Mouse (Mus musculus) lung, embryonic 16.5 days (tissue): ENCODE measurements around the gene Synpo2. TPM values are rescaled to one million over a fixed set of nuclear protein-coding genes. Genes with fewer than 3 reads are reported as not detected.

ENCODE experiments used
- ATAC-seq: fragments of 200-750 bp; cut with Nextera tagmentation; 2 replicates; pipeline ENCODE4 v1.8.0; 2017; ENCODE audit warnings: low read depth, mild to moderate bottlenecking, moderate library complexity
- H3K27ac ChIP-seq: fragments of 300-500 bp; sonication (generic); 2 replicates; pipeline ENCODE4 v1.5.1; 2014; ENCODE audit warnings: mild to moderate bottlenecking, control low read depth, low read length
- H3K27me3 ChIP-seq: fragments of 300-500 bp; sonication (generic); 2 replicates; pipeline ENCODE4 v1.6.1; 2014; ENCODE audit warnings: low read depth, low read length, mixed read lengths; ENCODE audit not compliant: control insufficient read depth, insufficient read depth
- H3K36me3 ChIP-seq: fragments of 300-500 bp; sonication (generic); 2 replicates; pipeline ENCODE4 v1.6.1; 2014; ENCODE audit warnings: low read length; ENCODE audit not compliant: control insufficient read depth, insufficient read depth
- H3K4me1 ChIP-seq: fragments of 300-500 bp; sonication (generic); replicated peaks from 2 replicates; pipeline ENCODE4 v1.6.1; 2014; ENCODE audit warnings: low read length, mixed read lengths; ENCODE audit not compliant: control insufficient read depth, insufficient read depth
- H3K4me2 ChIP-seq: fragments of 300-500 bp; sonication (generic); 2 replicates; pipeline ENCODE4 v1.6.1; 2014; ENCODE audit warnings: low read depth, low read length, control low read depth
- H3K4me3 ChIP-seq: fragments of 300-500 bp; sonication (generic); 2 replicates; pipeline ENCODE4 v1.5.1; 2014; ENCODE audit warnings: mild to moderate bottlenecking, low read length, control low read depth
- H3K9ac ChIP-seq: fragments of 300-500 bp; sonication (generic); 2 replicates; pipeline ENCODE4 v1.6.1; 2014; ENCODE audit warnings: low read length, control low read depth
- H3K9me3 ChIP-seq: fragments of 300-500 bp; sonication (generic); 2 replicates; pipeline ENCODE4 v1.6.1; 2016; ENCODE audit warnings: low read length; ENCODE audit not compliant: control insufficient read depth
- WGBS: fragments of 180-500 bp; shearing (Covaris S2); extraction: QIAGEN DNeasy Blood & Tissue Kit; methylation state at CpG from one replicate; pipeline ENCODE4 v1.1.7; 2014; 5-methylcytosine and 5-hydroxymethylcytosine counted together
- polyA plus RNA-seq: library from polyadenylated mRNA; unstranded; fragments of >200 nt; fragmentation: Nextera tagmentation; extraction: Ambion mirVana; gene quantifications from 2 replicates; pipeline ENCODE4 v1.2.1, GENCODE M21; 2015

Gene Synpo2
- polyA plus RNA-seq, 1 experiment from 2014 or later: 12.1 TPM

- Histone ChIP-seq H3K27me3 (no peaks in the 10 kb centered on the region), H3K4me2 (no peak overlapping the region), H3K9me3 (no peaks in the 10 kb centered on the region), H3K9ac (no peak overlapping the region), H3K4me3 (no peak overlapping the region), H3K27ac (no peak overlapping the region), H3K36me3 (no peaks in the 10 kb centered on the region), H3K4me1 (peaks cover 13% of the 10 kb centered on the region)
- WGBS: 89% methylated on average over 7 of the region's 7 CpGs
- ATAC-seq: no peak
Observed at GRCm38 (mm10) chr3:123066836-123067235, 169.1 kb downstream of the Synpo2 start.

GRCm38 (mm10) chr3:123065466-123065865 is 170.5 kb downstream of the Synpo2 start:
- Histone ChIP-seq H3K9ac (no peak overlapping the region), H3K27ac (no peak overlapping the region), H3K27me3 (no peaks in the 10 kb centered on the region), H3K4me2 (no peak overlapping the region), H3K4me3 (no peak overlapping the region), H3K36me3 (no peaks in the 10 kb centered on the region), H3K9me3 (no peaks in the 10 kb centered on the region), H3K4me1 (peaks cover 13% of the 10 kb centered on the region)
- 27% methylated on average over 5 of the region's 5 CpGs for WGBS
- peak; percentile 62 for ATAC-seq

- Histone ChIP-seq H3K9ac (no peak overlapping the region), H3K4me3 (no peak overlapping the region), H3K9me3 (no peaks in the 10 kb centered on the region), H3K4me1 (peaks cover 13% of the 10 kb centered on the region), H3K4me2 (no peak overlapping the region), H3K27me3 (no peaks in the 10 kb centered on the region), H3K27ac (no peak overlapping the region), H3K36me3 (no peaks in the 10 kb centered on the region)
- WGBS: 33% methylated on average over 5 of the region's 5 CpGs
- peak; percentile 47 for ATAC-seq
Observed at GRCm38 (mm10) chr3:123064186-123064585, 171.8 kb downstream of the Synpo2 start.

- Histone ChIP-seq H3K9ac (no peak overlapping the region), H3K27me3 (no peaks in the 10 kb centered on the region), H3K4me1 (peaks cover 13% of the 10 kb centered on the region), H3K4me3 (no peak overlapping the region), H3K9me3 (no peaks in the 10 kb centered on the region), H3K36me3 (no peaks in the 10 kb centered on the region), H3K4me2 (no peak overlapping the region), H3K27ac (no peak overlapping the region)
- ATAC-seq: no peak
- 71% methylated on average over 2 of the region's 2 CpGs for WGBS
Observed at GRCm38 (mm10) chr3:123061931-123062330, 174.0 kb downstream of the Synpo2 start.

GRCm38 (mm10) chr3:123058832-123059231 is 177.1 kb downstream of the Synpo2 start:
- Histone ChIP-seq H3K27ac (no peak overlapping the region), H3K36me3 (no peaks in the 10 kb centered on the region), H3K4me2 (no peak overlapping the region), H3K27me3 (no peaks in the 10 kb centered on the region), H3K9ac (no peak overlapping the region), H3K4me1 (no peaks in the 10 kb centered on the region; the same call in 1 of the 2 replicates), H3K4me3 (no peak overlapping the region), H3K9me3 (no peaks in the 10 kb centered on the region)
- whole genome bisulfite sequencing: 85% methylated on average over 1 of the region's 1 CpGs
- no peak for ATAC-seq

GRCm38 (mm10) chr3:123054178-123054577 is 181.8 kb downstream of the Synpo2 start:
- no peak overlapping the region for H3K4me3 ChIP-seq
- no peak overlapping the region for H3K4me2 ChIP-seq
- no peak overlapping the region for H3K9ac ChIP-seq
- H3K9me3 ChIP-seq: no peaks in the 10 kb centered on the region
- WGBS: 25% methylated on average over 5 of the region's 5 CpGs
- ATAC-seq: peak; percentile 86
- no peaks in the 10 kb centered on the region; the same call in 1 of the 2 replicates for H3K4me1 ChIP-seq
- H3K27ac ChIP-seq: no peak overlapping the region; the same call in 1 of the 2 replicates
- no peaks in the 10 kb centered on the region for H3K36me3 ChIP-seq
- no peaks in the 10 kb centered on the region for H3K27me3 ChIP-seq

GRCm38 (mm10) chr3:123053192-123053938 is 182.6 kb downstream of the Synpo2 start:
- no peak for ATAC-seq
- Histone ChIP-seq H3K4me1 (no peaks in the 10 kb centered on the region; the same call in 1 of the 2 replicates), H3K4me2 (no peak overlapping the region), H3K36me3 (no peaks in the 10 kb centered on the region), H3K9me3 (no peaks in the 10 kb centered on the region), H3K4me3 (no peak overlapping the region), H3K9ac (no peak overlapping the region), H3K27ac (no peak overlapping the region; the same call in 1 of the 2 replicates), H3K27me3 (no peaks in the 10 kb centered on the region)
- 30% methylated on average over 8 of the region's 8 CpGs for WGBS

GRCm38 (mm10) chr3:123042308-123042707 is 193.6 kb downstream of the Synpo2 start:
- H3K27ac ChIP-seq: no peak overlapping the region
- H3K9me3 ChIP-seq: no peaks in the 10 kb centered on the region
- no peak overlapping the region for H3K9ac ChIP-seq
- no peaks in the 10 kb centered on the region for H3K27me3 ChIP-seq
- H3K4me1 ChIP-seq: no peaks in the 10 kb centered on the region
- H3K4me3 ChIP-seq: no peak overlapping the region
- WGBS: 94% methylated on average over 1 of the region's 1 CpGs
- H3K4me2 ChIP-seq: no peak overlapping the region
- no peak for ATAC-seq
- no peaks in the 10 kb centered on the region for H3K36me3 ChIP-seq

- ATAC-seq: no peak
- H3K4me2 ChIP-seq: no peak within 1 kb of the TSS
Observed at GRCm38 (mm10) chr3:123034752-123035151, 201.2 kb downstream of the Synpo2 start, which contains the start of gene Myoz2. Gene Myoz2, minus strand, starts transcription at chr3:123035015.

More at GRCm38 (mm10) chr3:123034752-123035151, 201.2 kb downstream of the Synpo2 start, which contains the start of gene Myoz2:
- H3K4me3 ChIP-seq: no peak within 1 kb of the TSS
- no peaks in the 10 kb centered on the region for H3K9me3 ChIP-seq
- no peaks in the 10 kb centered on the region for H3K4me1 ChIP-seq
- H3K36me3 ChIP-seq: no peaks in the 10 kb centered on the region
- WGBS: 85% methylated on average over 7 of the region's 7 CpGs
- H3K27me3 ChIP-seq: no peaks in the 10 kb centered on the region
- no peak within 1 kb of the TSS for H3K27ac ChIP-seq
- no peak within 1 kb of the TSS for H3K9ac ChIP-seq
